Mouse (Mus musculus) kidney, postnatal 36 days (tissue): Measurements from ENCODE around the gene Sema5a.

Source experiments
- DNase-seq, 2 experiments: peaks; one replicate each; pipeline ENCODE4 v3.0.0; 2021 to 2022; ENCODE audit warnings: mixed read lengths in 2 of 2

Gene Sema5a

DNA sequence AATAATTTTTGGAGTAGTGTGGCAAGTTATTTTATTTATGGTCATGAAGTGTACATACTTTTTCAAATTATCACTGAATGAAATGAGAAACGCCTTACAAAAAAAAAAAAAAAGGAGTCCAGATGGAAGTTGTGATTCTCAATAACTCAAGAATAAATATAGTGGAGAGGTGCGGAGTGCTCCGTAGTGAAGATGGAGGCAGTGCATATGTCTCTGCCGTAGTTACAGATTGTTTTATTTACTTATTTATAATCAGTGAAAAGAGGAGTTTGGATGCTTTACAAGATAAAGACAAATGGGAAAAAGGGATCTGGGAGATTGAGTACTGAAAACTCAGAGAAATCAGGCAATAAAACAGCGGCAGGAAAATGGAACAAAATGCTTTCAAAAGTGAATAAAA, 131.7 kb downstream of the Sema5a start:
- no peak for DNase-seq

DNA sequence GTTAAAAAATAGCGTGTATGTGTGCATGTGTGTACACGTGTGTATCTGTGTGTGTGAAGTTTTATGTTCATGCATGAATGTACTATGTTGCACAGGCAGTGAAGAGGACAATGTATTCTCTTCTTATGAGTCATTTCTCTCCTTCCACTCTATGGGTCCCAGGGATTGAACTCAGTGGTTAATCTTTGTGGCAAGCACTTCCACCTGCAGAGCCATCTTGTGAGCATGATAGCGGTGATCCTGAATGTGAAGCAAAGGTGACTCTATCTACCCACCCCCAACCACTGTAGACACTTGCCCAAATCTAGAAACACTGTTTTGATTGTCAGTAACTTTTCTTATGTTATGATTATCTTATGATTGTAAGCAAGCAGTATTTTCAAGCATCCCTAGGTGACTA, 133.2 kb downstream of the Sema5a start:
- no peak for DNase-seq

DNA sequence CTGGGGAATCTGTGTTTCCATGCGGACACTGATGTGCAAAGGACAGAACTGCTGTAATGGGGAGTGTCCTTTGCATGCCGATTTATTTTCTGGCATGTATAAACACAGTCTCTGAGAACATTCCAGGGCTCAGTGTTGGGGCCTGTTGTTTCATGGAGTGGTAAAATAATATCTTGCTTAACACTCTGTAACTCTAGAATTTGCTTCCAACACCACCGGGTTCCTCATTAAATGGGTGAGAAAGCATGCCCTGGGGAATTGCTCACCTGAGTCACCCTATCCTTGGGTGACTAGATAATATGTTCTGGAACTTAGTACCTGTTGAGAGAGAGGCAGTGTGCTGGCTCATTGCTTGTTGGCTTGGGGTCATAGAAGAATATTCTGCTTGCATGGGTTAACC, 135.7 kb downstream of the Sema5a start:
- DNase-seq: no peak

DNA sequence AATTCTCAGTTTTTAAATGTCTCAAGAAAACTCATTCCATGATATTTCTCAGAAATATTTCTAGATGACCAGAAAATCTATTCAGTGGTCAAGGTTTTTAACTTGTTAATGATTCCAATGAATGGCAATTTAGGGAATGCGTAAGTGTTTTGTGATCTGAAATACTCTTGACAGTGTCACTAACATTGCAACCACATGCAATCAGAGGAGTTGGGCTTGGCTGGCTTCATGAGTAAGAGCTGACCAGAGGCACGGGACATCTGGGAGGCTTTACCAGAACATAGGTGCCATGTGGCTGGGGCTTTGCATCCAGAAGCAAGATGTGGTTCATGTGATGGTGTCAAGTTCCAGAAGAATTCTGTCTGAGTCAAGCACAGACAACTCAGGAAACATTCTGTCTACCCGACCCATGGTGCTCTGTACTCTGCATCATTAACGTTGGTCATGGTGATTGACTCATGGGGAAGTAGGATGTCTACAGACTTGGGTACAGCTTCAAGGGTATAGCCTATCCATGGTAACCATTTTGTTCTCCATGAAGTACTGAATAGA, 138.4 kb downstream of the Sema5a start:
- DNase-seq: no peak

DNA sequence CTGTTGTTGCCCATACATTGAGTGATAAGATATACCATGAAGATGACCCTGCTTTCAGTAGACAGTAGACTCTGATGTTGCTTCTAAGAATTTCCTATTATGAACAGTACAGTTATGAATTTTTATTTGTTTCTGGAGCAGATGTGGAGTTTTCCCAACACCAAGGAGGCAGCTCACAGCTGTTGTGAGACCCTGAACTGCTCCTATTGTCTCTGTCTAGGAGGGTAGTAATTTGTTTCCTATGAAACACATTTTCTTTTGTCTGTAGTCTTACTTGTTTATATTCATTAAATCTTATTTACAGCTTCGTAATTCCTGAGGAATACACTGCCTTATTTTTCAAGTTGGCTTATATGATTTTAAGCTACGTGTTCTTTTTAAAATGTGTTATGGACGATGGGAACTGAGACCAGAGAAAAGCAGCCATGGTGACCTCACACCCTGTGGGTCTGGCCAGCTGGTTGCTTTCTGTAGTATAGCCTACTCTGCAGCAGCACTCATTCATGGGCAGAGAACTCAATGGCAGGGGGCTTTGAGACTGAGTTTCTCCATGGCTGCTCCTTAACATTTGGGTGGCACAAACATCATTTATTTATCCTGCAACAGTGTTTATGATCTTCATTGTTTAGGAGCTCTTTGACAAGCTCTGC, 151.8 kb downstream of the Sema5a start:
- DNase-seq: no peak

DNA sequence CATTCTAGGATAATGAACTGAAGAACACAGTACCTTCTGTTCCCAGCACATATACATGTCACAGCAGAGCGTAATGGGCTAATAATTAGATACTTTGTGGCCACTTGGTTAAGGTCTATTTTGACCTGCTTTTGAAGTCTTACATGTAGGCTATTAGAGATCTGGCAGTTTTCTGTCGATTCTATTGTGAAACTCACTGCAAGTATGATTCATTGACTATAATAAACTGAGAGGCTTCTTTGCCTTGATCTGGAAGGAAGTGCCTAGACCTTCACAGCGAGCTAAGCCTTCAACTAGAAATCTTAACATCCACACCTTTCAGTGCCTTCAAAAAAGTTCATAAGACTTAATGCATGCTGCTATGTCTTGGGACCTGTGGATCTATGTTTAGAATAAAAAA, 152.5 kb downstream of the Sema5a start:
- DNase-seq: no peak

DNA sequence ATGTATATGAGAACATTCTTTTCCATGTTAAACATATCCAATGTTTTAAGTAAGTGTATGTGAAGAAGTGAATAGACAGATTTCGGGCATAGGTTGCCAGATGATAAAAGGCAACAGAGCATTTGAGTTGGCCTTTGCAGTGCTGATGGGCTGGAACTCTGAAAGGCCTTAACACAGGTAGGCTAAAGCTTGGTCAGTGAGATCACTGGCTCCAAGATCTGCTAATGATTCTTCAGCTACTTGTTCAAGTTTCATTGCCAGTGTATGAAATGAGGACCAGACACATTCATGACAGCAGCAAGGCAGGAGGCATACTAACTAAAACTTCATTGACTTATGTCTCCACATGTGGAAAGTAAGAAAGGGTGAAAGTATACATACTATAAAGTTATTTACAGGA, 154.1 kb downstream of the Sema5a start:
- DNase-seq: no peak

DNA sequence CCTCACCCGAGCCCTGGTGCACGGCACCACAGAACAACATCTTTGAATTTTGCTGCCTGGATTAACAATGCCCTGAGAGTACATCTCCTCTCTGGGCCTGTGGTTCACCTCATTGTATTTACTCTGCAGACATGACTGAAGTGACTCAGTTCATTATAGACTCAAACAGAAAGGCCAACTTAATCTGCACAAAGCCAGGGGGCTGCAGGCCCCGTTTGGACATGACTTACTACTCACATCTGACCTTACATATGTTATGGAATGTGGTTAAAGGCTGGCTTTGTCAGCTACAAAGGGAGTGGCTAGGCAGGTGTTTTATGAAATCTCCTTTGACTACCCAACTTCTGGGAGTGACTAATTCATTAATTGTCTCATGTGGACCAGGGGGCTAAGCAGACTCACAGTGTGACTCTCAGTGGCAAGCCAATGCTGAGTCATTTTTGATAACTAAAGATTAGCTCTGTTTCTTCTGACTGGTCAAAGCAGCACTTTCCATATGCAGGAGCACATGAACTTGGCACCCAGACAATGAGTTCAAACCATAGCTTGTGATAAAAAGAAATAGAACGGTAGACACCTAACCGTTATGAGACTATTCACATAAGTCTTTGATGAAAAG, 157.4 kb downstream of the Sema5a start:
- no peak for DNase-seq

DNA sequence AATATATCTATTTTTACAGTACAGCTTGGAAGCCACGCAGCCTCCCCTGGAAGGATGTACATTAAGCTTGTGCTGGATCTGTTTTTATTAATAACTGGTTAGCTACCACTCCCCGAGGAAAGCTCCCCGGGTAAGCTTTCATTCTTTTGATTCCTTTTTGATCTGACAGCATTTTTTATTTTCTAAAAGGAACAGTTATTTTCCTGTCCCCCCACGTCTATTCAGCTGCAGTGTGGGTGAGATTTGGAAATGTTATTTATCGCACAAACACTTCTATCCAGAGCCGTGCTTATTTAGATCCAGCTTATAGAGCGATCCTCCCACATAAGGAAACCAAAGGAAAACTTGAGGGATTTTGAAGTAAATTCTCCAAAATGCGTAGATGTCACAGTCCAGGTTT, 158.7 kb downstream of the Sema5a start:
- DNase-seq: no peak

DNA sequence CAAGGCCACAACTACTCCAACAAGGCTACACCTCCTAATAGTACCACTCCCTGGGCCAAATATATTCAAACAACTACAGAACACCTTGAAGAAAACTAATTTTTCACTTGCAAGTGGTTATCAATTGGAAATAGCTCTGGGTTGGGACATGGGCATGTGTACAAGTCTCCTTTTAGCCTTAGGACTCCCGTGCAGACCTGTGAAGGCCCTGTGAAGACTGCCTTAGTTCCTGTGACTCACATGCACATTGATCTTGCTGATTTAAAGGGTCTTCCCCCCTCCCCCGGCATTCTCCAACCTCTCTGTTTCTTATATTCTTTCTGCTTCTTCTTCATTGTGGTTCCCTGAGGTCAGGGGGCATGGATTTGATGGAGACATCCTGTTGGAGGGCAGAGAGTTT, 161.8 kb downstream of the Sema5a start:
- no peak for DNase-seq

DNA sequence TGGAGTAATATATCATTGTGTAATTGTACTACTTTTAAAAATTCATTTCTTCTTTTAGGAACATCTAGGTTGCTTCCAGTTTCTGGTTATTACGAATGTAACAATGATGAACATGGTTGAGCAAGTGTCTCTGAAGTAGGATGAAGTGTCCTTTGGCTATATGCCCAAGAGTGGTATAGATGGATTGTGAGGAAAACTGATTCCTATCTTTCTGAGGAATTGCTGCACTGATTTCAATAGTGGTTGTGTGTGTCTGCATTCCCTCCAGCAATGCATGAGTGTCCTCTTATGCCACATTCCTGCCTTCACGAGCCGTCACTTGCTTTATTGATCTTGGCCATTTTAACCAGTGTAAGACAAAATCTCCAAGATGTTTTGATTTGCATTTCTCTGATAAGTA, 163.2 kb downstream of the Sema5a start:
- no peak for DNase-seq

DNA sequence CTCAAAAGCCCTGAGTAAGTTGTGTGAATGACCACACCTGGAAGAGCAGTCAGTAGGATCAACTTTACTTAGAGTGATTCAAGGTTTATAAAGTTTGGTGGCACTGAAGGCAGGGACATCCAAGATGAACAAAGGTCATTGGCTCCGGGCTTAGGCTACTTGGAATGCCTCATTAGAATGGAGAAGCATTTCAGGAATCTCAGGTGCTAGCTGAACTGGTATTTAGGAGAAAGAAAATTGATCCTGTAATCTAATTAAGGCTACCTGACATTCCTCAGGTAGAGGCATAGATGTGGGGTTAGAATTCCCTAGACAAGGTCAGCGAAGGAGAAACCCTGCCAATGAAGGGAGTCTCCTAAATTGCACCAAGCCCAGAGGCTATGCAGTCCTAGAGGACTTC, 171.7 kb downstream of the Sema5a start:
- DNase-seq: peak; percentile 34 to 50

DNA sequence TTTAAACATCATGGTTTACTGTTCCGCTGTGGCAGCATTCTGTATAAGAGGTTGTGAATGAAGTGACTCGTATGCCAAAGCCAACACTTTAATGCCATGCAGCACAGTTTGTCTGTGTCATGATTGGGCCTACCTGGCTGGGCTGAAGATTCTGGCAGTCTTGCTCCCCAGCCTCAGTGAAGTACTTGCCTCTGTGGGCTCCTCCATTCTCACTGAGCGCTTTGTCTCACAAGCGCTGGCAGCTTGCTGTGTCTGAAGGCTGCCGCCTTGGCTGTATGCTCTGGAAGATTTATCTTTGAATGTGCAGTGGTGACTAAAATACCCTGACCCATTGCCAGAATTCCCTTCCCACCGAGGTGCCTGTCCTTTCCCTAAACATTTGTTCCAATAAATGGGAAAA, 178.0 kb downstream of the Sema5a start:
- DNase-seq: no peak

DNA sequence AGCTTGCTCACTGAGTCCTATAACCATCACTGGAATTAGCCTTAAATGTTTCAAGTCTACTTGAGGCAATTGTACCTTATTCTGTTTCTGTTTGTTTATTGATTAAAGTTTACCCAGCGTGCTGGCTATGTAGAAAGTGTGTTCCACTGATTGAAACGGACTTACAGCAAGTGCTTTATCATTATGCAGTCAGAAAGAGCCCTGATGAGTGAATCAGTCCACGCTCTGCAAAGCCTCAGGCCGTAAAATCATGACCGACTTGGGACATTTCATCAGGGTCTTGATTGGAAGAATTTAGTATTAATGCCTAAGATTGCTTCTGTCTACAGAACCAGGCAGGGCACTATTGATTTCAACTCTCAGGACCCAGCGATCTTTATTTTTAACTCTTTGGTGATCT, 178.5 kb downstream of the Sema5a start:
- DNase-seq: no peak

DNA sequence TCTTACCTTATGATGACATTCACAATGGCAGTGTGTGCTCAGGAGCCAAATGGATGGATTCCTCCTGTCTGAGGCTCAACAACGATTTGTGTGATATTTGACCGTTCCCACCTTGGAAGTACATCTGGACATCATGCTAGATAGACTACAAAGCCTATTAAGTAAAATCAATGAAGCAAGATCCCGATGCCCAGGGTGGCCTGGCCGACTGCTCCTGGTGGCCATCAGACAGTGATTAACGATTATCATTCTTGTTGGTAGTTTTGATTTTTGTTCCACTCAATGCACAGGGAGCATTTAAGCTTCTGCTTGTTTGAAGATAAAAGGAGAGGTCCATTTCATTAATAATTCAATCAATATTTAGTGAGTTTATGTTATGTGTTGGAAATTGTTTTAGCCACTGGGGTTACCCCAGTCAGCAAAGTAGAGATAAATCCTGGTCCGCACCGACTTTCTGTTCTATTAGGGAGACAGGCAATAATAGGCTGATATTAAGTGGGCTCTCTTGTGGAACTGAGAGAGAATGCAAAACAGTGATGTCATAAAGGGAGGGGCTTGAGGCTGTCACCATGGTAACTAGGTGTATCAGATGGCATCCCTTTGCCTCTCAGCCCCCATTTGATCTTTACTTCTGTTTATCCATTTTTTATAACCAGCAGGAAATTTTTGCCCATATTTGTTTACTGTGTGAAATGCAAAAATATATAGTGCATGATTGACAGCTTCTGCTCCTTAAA, 182.7 kb downstream of the Sema5a start:
- no peak for DNase-seq

DNA sequence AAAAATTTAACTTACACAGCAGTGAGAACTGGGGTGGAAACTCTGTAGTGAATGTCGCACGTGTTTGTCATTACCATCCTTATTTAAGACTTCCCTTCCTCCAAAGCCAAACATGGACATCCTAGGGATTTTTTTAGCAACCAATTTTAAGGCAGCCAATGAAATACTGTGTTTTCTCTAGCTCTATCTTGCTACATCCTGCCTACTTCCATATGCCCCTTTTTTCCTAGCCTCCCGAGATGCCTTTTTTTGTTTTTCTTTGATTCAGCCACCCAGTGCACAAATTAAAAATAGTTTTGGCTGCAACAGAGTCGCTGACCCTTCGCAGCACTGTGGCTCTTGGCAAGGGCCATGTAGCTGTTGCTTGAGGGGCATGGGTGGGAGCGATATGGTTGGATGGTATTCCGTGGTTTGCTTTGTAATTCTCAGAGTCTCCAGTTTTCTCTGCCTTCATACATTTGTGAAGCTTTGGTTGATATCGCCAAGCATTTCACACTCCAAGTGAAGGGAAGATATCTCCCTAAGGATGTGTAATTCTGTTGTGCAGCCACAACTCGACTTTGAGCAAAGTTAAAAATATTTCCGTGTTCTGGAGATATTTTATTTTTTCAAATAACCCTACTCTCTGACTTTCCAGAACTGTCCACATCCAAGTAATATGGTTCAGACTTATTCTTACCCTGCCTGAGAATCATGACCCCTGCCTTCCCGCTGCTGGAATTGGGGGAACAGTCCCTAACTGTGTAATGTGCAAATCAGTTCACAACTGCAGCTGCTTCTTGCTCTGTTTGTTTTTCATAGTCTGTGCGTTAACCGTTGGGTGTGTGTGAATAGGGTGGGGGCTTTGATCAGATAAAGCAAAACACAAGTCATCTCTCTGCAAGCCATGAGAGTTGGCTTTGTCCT, 188.6 kb downstream of the Sema5a start:
- peak; percentile 5 to 6 for DNase-seq

DNA sequence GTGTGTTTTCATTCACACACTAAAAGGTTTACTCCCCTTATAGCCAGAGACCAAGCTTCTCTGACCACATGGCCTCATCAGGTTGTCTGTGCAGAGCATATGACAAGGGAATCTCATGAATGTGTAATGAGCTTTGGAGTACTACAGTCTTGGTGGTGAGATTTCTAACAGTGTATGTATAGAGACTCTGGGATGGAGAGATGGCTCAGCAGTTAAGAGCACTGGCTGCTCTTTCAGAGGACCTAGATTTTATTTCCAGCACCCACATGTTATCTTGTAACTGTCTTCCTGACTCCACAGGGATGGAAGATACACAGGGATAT, 189.2 kb downstream of the Sema5a start:
- no peak for DNase-seq

DNA sequence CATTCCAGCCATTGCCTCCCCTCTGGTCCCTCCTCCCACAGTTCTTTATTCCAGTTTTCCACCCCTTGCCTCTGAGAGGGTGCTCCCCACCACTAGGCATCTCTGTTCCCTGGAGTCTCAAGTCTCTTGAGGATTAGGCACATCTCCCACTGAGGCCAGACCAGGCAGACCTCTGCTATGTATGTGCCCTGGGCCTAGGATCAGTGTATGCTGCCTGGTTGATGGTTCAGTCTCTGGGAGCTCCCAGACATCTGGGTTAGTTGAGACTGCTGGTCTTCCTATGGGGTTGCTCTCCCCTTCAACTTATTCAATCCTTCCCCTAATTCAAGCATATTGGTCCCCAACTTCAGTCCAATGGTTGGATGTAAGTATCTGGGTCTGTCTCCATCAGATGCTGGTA, 189.7 kb downstream of the Sema5a start:
- DNase-seq: no peak

DNA sequence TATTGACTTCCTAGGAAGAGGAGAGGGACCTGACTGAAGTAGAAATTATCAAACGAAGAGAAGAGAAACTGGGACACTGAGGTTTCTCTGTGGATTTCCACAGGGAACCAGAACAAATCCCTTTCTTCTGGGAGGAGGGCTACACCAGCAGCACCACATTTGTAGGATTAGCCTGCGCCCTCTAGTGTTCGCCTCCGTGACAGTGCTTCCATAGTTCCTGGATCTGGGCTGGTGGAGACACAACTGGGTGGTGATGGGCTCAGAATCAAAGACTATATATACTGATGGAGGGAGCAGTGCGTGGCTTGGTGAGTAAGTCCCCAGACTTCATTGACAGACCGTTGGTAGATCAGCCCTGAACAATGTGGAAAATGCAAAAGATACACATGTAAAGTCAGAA, 193.0 kb downstream of the Sema5a start:
- DNase-seq: peak; percentile 77 to 89

DNA sequence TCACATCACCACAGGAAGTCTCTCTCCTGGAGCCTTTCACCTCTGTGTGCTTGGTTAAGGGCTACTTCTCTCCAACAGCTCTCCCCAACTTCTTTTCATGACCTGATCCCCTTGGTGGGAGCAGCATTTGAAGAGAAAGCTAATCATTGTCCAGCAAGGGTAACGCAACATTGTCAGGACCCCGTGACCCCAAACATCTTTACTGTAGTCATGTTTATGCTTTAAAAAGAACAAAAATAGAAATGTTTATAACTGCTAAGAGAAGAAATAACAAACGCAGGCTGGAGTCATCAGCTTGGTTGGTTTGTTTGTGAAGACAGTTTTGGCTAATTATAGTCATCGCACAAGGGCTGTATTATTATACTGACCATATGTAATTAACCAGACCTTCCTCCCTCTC, 198.1 kb downstream of the Sema5a start:
- DNase-seq: no peak

DNA sequence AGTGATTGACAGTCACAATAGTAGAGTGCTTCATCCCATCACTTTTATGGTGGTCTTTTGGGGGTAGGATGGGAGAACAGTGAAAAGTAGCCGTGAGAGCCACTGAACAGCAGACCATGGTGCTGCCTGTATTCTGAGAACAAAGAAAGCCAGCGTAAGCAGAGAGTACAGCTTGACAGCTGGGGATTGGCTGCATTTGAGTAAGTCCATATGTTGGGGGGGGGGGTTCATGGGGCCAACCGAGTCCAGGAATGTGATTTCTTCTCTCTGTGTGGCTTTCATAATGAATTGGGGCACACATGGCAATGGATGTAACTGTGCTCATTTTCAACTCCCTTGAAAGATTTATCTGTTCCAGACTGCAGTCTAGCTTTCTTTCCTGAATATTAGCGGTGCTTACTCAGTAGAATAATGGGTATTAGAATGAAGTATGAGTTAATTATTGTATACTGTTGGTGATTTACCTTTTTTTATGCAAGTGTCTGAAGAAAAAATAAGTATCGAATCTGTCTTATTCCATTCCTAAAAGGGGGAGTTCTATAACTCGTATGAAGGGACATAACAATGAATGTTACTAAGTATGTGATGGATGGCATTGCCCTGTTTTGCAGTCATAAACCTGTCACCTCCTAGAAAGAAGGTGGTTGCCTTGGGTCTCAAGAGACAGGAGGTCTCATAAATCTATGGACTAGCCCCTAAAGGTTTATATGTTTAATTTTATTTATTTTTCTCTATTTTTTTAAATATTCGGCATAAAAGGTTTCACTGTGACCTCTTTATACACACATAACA, 203.1 kb downstream of the Sema5a start:
- no peak for DNase-seq

DNA sequence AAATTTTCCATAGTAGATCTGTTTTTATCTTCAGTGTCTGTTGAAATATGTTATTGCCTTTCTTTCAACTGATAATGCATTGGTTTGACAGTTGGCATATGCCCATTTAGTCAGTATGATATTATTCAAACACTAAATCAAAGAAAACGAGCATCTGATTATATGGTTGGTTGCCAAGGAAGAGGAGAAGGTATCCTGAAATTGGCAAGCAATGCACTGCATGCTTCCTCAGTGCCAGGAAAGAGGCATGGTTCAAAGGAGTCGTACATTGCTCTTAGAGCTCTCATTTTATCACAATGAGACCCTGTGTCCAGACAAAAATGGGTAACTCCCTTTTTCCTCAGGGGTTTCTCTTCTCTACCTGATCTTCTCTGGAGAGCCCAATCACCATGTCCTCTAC, 214.4 kb downstream of the Sema5a start:
- no peak for DNase-seq
